Mouse (Mus musculus): ENCODE measurements around the gene Tspan5.

- TF ChIP-seq CTCF (IDR thresholded peaks at IDR 0.05; ENCODE audit: low read depth, low read length), result no peak
- TF ChIP-seq POLR2A (IDR thresholded peaks at IDR 0.05; ENCODE audit: extremely low read depth, insufficient read depth, low read length), result no peak
These were observed 185.4 kb downstream of the Tspan5 start for GRCm38 (mm10) chr3:138927437-138927836.

Data from liver, adult 2 months (tissue).